Mouse (Mus musculus) T-helper 1 cell (primary cell): ENCODE measurements around the gene Clpb.
"Not testable (repeated sequence)": the region's sequence is repeated elsewhere in the genome, so short reads cannot be mapped to it uniquely, and the experiment has no call there.

Experiments used
- in situ Hi-C: fragments of 300-600 bp; cut with MboI, MseI; formaldehyde crosslinking; loops from one replicate; pipeline ENCODE4 v1.15.1; 2025; ENCODE audit warnings: high pct_unique_total_duplicates

Gene Clpb

DNA sequence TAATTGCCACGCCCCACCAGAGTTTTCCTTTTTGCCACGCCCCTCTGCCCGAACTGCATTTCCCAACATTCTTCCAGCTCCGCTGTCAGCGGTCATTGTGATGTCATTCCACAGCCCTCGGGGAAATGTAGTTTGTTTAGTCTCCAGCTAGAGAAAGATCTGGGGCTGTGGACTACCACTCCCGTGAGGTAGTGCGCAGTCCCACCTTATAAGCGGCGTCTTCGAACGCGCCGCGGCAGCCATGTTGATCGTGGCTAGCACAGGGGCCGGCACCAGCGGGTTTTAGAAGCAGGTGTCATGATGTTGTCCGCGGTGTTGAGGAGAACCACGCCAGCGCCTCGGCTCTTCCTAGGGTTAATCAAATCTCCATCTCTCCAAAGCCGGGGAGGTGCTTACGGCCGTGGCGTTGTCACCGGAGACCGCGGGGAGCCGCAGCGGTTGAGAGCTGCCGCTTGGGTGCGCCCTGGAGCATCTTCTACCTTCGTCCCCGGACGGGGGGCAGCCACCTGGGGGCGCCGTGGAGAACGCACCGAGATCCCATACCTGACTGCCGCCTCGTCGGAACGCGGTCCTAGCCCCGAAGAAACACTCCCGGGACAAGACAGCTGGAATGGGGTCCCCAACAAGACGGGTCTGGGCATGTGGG is at the start of gene Clpb:
Gene Clpb (plus strand): TSS at position 120 of the 646 bp plus-strand sequence.
- in situ Hi-C loops, result loop anchor here (5.0 to 25.0 kb wide), 2 partner anchors 174 to 414 kb away; partner anchors contain the start of gene Inppl1

DNA sequence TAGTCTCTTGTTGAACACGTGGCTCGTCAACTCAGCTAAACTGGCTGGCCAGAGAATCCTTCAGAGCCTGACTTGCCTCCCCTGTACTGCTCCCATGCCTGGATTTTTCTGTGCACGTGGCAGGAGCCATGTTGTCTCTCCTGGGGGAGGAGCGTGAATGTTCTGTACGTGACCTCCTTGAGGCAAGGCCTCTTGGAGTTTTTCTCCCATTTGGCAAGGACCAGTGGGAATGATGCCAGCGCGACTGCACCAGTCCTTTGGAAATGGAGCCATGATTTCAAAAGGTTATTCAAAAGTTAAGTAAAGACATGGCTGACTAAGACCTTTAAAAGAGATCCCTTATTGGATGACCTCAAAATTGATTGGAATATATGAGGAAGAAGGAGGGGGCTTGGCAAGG is 48.0 kb upstream of the Clpb start:
- in situ Hi-C loops, result no loop called here

DNA sequence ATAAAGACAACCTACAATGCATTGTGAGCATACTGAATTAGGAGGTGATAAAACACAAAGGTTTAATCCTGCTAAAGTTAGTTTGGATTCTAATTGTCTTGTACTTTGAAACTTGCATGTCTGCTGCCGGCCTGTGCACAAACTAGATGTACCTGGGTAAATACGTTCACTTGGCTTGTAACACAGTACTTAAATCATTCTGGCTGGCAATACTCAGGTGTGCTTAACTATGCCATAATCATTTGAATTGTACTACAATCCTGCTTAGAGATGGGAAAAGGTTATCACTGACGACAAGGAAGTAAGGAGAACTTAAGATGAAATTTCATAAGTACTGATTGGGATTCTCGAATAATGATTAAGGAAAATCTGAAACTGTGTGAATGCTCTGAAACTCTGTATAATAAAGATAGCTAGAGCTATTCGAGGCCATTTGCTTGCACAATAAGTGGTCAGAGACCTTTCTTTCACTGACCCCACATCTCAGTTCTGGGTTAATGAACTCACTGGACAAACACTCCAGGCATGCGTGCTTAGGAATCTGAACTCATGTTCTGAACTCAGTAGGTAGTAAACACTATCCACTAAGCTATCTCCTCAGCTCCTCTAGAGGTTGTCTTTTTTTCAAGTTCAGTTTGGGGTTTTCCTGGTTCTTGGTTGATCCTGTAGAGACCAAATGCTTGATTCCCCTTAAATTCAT is 47.1 kb upstream of the Clpb start:
- in situ Hi-C loops, result no loop called here

DNA sequence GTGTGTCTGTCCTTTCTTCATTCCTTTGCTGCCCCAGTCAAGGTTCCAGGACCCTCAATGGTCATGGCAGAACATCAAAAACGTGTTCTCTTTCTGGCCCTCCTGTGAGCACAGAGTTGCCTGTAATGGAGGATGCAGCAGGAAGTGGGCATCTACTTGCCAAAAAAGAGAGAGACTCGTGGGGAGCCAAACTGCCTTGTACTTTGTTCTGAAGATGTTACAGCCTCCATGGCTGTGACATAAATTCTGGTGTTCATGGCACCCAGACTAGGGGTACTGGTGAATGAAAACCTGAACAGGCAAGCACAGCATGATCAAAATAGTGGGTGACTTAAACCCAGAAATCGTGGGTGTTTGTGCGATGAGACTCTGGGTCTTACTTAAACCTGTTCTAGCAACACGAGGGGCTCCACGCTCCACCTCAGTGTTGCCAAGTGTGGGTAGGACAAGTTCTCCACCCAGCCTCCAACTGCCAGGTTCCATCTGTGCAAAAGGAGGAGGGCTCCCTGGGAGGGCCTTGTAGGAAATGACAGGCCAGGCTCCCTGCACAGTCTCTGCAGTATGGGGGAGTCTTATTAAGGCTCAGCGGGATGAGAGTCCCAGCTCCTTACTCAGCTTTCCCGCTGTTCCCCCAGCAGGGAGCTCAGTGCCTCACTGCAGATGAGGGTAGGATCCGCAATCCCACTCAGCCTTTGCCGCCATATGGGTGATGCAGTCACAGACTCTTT is 45.8 kb upstream of the Clpb start:
- in situ Hi-C loops, result no loop called here

DNA sequence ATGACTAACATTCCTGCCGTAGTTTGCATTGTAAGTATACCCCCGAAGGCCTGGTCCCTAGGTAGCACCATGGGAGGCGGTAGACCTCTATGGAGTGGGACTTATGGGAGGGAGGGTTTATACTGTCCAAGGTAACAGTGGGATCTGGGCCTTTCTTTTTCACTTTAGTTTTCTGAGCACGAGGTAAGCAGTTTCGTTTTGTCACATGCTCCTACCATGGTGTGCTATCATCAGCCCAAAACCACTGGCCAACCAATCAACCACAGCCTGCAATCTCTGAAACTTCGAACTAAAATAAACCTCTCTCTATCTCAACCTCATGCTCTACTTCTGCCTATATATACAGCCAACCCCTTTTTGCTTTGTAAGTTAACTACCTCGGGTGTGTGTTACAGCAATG is 45.2 kb upstream of the Clpb start:
- in situ Hi-C loops, result no loop called here

DNA sequence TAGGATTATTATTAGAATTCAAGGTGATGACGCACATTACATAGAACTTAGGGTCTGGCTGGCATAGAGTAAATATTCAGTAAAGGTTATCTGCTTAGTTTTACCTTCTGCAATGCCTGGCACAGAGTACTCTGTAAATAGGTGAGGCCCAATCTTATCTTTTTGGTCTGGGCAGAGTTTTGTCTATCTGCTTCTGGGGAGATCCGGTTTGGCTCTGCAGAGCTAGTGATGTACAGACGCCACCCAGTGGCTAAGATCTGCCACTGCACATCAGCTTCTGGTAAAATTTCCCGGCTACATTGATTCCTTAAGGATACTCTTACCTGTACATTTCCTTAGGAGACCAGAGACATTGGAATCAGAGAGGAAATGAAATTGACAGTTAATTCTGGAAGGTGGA is 43.1 kb upstream of the Clpb start:
- in situ Hi-C loops, result no loop called here

DNA sequence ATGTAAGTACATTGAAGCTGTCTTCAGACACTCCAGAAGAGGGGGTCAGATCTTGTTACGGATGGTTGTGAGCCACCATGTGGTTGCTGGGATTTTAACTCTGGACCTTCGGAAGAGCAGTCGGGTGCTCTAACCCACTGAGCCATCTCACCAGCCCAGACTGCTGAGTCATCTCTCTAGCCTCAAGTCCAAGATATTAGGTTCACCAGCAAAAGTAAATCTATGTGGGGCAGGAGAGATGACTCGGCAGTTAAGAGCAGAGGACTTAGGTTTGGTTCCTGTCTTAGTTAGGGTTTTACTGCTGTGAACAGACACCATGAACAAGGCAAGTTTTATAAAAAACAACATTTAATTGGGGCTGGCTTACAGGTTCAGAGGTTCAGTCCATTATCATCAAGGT is 41.6 kb upstream of the Clpb start:
- in situ Hi-C loops, result not testable (repeated sequence)

DNA sequence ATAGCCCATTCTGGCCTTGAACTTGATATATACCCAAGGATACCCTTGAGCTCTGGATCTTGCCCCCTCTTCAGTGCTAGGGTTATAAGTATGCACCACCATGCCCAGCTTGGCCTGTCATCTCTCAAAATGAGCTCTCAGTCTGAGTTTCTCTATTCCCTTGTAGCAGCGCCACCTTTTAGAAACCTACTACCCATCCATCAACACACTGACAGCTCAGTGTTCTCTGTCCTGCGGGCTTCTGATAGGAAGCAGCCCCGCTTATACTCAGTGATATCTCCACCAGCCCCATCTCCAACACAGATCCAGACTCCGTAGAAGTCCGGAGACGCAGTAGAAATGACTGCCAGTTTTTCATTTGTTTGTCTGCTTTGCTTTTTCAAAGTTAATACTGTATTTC is 39.1 kb upstream of the Clpb start:
- in situ Hi-C loops, result no loop called here

DNA sequence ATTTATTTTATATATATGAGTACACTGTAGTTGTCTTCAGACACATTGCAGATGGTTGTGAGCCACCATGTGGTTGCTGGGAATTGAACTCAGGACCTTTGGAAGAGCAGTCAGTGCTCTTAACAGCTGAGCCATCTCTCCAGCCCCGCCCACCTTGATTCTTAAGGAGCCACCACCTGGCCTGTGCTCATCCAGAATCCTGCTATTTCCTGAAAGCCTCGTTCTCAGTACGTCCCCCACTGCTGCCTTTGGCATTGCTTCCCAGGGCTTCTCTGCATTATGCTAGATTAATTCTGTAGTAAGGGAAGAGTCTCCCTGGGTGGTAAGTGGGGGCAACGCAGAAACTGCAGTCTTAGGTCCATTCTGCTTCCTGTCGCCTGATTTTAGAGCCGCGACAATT is 36.3 kb upstream of the Clpb start:
- in situ Hi-C loops, result not testable (repeated sequence)

DNA sequence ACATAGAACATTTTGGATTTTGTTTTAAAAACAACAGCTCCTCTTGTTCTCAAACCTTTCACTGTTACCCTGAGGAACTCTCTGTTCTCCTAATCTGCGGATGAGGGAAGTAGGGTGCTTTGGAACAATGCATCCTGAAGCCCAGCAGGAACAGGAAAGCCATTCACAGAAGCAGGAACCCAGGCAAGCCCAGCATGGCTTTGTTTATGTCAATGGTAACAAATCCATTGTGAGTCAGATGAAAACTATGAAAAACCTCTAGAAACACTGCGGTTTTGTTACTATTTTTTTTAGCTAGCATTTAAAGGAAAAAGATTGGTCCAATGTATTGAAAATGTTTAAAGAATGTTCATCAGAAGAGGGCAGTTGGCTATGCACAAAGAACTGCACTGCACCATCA is 35.0 kb upstream of the Clpb start:
- in situ Hi-C loops, result no loop called here

DNA sequence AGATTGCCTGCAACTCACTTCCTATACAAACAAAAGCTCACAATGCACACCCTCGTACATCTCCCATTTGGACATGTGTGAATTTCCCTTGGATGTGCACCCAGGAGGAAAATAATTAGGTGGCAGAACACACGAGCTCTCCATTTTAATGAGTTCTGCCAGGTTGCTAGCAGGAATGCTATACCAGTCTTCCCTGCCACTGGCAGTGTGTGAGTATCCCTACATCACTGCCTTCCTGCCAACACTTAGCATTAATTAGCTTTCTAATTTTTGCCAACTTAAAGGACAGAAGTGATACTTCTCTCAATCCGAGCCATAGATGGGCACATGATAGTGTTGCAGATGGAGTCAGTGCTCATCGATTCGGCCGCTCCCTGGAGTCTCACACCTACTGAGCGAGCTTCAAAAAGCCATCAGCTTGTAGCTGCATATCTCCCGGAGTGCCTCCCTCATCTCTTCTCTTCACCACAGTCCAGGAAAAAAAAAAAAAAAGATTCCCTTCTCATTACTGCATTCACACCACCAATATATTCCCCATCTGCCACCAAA is 29.7 kb upstream of the Clpb start:
- in situ Hi-C loops, result no loop called here

DNA sequence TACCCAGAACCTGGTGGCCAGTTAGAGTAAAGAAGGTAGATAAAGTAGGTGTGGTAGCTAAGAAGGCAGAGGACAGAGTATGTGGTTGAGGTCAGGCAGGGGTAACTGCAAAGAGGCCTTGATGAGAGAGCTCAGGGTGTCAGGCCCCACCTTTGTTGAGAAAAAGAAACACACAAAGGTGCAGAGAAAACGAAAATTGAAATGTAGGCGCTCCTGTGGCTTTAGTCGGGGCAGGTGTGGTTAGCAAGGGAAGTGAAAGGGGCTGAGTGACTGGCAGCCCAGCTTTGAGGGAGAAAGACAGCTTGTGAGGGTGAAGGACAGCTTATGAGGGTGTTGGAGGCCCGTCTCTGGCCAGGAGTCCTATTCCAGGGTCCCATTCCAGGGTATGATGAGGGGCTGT is 28.9 kb upstream of the Clpb start:
- in situ Hi-C loops, result no loop called here

DNA sequence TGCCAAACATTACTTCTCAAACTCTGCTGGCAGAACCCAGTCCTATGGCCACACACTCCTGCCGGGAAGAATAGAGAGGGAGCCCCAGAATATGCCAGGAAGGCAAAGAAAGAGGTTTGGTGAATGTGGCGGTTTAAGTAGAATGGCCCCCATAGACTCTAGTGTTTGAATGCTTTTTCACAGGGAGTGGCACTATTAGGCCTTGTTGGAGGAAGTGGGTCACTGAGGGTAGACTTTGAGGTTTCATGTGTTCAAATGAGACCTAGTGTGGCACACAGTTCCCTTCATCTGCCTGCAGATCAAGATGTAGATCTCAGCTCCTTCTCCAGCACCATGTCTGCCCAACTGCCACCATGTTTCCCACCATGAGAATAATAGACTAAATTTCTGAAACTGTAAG is 27.4 kb upstream of the Clpb start:
- in situ Hi-C loops, result no loop called here

DNA sequence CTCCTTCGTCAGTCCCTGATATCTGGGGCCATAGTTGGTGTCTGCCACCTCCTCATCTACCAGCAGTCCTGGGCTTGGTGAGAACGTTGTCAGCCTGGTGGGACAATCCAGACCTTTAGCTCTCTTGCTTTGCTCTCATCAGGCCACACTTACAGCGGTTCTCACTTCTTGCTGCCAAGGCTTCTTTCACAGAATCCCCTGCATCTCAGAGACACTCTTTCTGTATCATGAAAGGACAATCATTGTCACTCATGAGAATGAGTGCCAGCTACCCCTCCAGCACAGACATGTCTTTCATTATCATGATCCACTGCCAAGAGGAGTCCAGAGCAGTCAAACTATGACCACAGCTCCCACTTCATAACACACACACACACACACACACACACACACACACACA is 19.6 kb upstream of the Clpb start:
- in situ Hi-C loops, result no loop called here

DNA sequence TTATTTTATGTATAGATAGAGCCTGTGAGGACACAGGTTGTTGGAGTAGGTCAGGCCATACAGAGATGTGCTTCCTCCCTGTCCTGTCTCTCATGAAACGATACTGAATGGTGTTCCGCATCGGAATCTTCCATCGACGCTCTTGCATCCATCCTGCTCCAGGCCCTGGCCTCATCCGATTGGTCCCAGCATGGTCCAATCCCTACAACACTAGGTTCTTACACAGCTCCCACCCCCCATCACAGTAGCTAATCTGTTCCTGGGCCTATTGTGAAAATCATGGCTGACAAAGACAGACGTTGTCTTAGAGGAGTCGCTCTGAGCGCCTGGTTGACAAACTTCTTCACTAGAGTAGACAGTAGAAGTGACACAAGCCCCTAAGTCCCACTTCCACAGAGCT is 13.7 kb upstream of the Clpb start:
- in situ Hi-C loops, result loop anchor here (25.0 kb wide), 1 partner anchor 188 kb away; the partner anchor contains the start of gene Inppl1

DNA sequence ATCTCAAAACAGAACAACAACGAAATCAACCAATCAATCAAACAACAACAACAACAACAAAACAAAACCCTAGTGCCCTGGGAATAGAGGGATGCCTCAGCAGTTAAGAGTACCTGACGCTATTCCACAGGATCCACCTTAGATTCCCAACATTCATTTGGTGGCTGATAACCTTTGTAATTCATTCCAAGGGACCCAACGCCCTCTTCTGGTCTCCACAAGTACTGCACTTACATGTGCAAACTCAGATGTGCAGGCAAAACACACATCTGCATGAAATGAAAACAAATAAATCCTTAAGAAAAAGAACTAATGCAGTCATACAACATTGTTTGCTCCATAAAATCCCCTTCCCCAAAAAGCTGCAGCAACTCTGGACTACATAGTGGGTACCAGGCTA is 12.9 kb upstream of the Clpb start:
- in situ Hi-C loops, result loop anchor here (25.0 kb wide), 1 partner anchor 187 kb away; the partner anchor contains the start of gene Inppl1

DNA sequence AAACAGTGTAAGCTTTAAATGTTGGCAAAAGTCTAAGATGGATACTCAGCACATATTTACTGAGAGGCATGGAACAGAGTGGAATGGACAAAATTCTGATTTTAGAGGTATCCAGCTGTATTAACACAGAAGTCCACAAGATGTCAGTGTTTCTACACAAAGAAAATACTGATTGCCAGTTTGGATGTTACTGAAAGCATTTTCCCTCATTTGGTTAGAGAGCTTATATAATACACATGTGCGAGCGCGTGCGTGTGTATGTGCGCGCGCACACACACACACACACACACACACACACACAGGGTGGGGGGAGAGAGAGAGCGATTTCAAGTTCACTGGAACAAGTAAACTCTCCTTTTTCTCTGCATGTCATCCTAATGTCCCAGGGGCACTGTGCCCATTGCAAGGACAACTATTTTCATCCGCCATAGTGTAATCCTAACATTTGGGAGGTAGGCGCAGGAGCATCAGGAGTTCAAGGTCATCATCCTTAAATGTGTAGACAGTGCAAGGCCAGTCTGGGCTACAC is 9.7 kb upstream of the Clpb start:
- in situ Hi-C loops, result loop anchor here (25.0 kb wide), 1 partner anchor 184 kb away; the partner anchor contains the start of gene Inppl1

DNA sequence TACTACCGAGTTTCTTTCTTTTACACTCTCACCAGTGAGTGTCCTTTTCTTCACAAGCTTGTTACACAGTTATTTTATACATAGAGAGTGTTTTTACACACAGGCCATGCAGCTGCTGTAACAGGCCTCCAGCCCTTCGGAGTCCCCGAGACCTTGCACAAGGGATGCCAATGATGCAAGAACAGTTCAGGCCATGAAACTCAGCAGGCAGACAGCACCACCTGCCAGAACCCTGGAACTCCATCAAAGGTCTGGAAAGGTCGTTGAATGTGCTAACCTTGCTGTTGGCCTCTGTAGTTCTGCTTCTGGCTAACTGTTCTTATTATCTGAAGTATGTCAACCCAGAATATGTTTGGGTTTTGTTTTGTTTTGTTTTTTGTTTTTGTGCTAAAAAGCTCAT is 8.5 kb upstream of the Clpb start:
- in situ Hi-C loops, result loop anchor here (25.0 kb wide), 1 partner anchor 182 kb away; the partner anchor contains the start of gene Inppl1

DNA sequence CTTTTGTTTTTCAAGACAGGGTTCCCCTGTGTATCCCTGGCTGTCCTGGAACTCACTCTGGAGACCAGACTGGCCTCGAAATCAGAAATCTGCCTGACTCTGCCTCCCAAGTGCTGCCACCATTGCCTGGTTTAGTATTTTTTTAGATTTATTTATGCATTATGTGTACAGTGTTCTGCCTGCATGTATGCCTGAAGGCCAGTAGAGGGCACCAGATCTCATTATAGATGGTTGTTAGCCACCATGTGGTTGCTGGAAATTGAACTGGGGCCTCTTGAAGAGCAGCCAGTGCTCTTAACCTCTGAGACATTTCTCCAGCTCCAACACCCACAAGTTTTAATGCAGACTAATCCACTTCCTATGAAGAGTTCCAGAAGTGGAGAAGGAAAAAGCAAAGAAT is 1.4 kb upstream of the Clpb start:
- in situ Hi-C loops, result loop anchor here (5.0 to 25.0 kb wide), 2 partner anchors 175 to 415 kb away; partner anchors contain the start of gene Inppl1

DNA sequence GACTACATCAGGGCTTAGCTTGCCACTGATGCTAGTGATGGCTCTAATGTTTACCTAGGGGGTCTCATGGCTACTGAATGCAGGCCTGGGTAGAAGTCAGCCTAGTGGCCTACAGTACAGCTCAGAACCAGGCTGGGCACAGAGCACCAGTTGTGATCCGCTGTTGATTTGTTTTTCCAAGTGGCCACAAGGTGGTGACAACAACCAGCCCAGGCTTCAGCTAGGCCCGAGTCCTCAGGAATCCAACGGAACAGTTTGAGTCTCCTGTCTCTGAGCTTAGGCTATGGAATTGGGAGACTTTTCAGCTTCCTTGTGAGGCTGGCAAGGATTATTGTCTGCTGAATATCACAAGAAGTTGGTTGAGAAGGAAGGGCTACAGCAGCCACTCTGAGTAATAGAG is 3.1 kb downstream of the Clpb start:
- in situ Hi-C loops, result loop anchor here (25.0 kb wide), 1 partner anchor 171 kb away; the partner anchor contains the start of gene Inppl1

DNA sequence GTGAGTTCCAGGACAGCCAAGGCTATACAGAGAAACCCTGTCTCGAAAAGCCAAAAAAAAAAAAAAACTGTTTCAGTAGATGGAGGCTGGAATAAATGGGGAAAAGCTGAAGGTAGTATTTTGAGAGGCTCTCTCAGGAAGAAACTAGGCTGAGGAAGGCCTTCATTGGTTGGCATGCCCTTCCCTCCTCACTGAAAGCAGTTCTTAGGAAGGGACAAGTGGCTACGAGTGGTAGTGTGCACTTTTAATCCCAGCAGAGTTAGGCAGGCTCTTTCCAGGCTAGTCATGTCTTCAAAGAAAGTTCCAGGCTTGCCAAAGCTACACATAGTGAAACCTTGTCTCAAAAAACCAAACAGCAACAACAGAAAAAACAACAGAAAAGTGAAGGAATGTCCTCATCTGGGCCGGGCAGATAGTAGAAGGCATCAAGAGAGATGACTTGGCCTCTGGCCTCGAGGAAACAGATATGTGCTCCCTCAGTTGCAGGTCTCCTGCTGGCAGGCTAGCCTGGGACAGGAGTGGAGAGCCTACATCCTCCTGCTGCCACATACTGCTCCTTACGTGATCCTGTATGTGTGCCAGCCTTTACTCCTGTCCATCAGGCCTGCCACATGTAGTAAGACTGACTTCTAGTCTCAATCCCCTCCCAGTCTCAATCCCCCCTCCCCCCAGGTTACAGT is 8.3 kb downstream of the Clpb start:
- in situ Hi-C loops, result loop anchor here (25.0 kb wide), 1 partner anchor 166 kb away; the partner anchor contains the start of gene Inppl1
